ENCODE assay signal across 22 mouse cellular contexts in genomic region chr3:56966008-56966407, GRCm38 (mm10).
DNase-seq lines count a peak whose midpoint lies in the region; TF ChIP-seq lines count a peak whose summit lies in the region.
"Had no signal": no experiment of that assay in that cellular context is flagged by ENCODE, and none has a peak within 500 bp of the region (broad histone marks: within the 10 kb centered on the region; RNA-seq: fewer than 3 reads in every experiment).

No protein-coding gene starts in this region.

- H3K27ac ChIP-seq in left cerebral cortex, adult 2 months: peak overlapping the region; percentile 24; the same call in 1 of the 2 replicates
- H3K27ac ChIP-seq in forebrain, embryonic 10.5 days: no peak overlapping the region
- H3K27ac ChIP-seq: heart, embryonic 15.5 days; hindbrain, embryonic 14.5 days; hindbrain, postnatal 0 days had no signal

- TF ChIP-seq CTCF in left cerebral cortex, adult 2 months (IDR thresholded peaks at IDR 0.05): no peak

- WGBS in forebrain, embryonic 10.5 days: 74% methylated on average over 1 of the region's 1 CpGs

- H3K36me3 ChIP-seq in forebrain, embryonic 10.5 days (replicated peaks): no peaks in the 10 kb centered on the region
- H3K36me3 ChIP-seq: heart, embryonic 12.5 days; heart, embryonic 15.5 days had no signal

- no peak overlapping the region for H3K4me3 ChIP-seq in left cerebral cortex, adult 2 months
- H3K4me3 ChIP-seq in forebrain, embryonic 10.5 days: no peak overlapping the region
- H3K4me3 ChIP-seq: heart, embryonic 12.5 days; heart, embryonic 15.5 days had no signal

- DNase-seq in frontal cortex, adult 2 months (ENCODE audit: extremely low spot score in 1 of 2, low spot score in 1 of 2): peak; percentile 19 to 39
- no peak for DNase-seq in frontal cortex, postnatal 14 days (ENCODE audit: low spot score in 2 of 2)
- DNase-seq in left cerebral cortex, adult 2 months (ENCODE audit: extremely low spot score in 1 of 2, low spot score in 2 of 2): no peak
- no peak for DNase-seq in left cerebral cortex, postnatal 14 days (ENCODE audit: low spot score in 2 of 2)
- DNase-seq in brain, adult 2 months (ENCODE audit: low read depth, low spot score): peak; percentile 77
- no peak for DNase-seq in forebrain, embryonic 10.5 days (ENCODE audit: extremely low spot score, low spot score)
- DNase-seq: adrenal gland, adult 2 months; adrenal gland, postnatal 14 days; cerebellum, adult 11-12 months; cerebellum, adult 8-10 months; cerebellum, postnatal 10 days; cerebellum, postnatal 36 days; embryo, embryonic 11 days; forebrain, postnatal 0 days; gastrocnemius, postnatal 25 days; heart, adult 18-20 months; heart, postnatal 10 days; heart, postnatal 4 days had no signal

- intact Hi-C loops in left cerebral cortex, adult 2 months (cut with DNase I): loop anchor here (5.0 kb wide), 1 partner anchor 179 kb away; no protein-coding TSS in a partner anchor
- intact Hi-C loops in left cerebral cortex, postnatal 14 days (cut with DNase I): no loop called here

- H3K27me3 ChIP-seq in forebrain, embryonic 10.5 days (ENCODE audit: poor library complexity, severe bottlenecking): no peaks in the 10 kb centered on the region
- H3K27me3 ChIP-seq: heart, embryonic 12.5 days; heart, embryonic 15.5 days had no signal

- peaks cover 13% of the 10 kb centered on the region for H3K4me1 ChIP-seq in forebrain, embryonic 10.5 days
- H3K4me1 ChIP-seq: heart, embryonic 12.5 days; heart, embryonic 15.5 days had no signal

- no peaks in the 10 kb centered on the region for H3K9me3 ChIP-seq in forebrain, embryonic 10.5 days
- H3K9me3 ChIP-seq: heart, embryonic 12.5 days; heart, embryonic 15.5 days had no signal

Comparison
In these comparisons a context has a peak if more than half of its experiments do, and no peak if none do; other contexts are left out.
1. DNase-seq: peak in frontal cortex, adult 2 months (2 of 2) and brain, adult 2 months (single experiment); none in frontal cortex, postnatal 14 days (0 of 2), left cerebral cortex, adult 2 months (0 of 2), left cerebral cortex, postnatal 14 days (0 of 2) and forebrain, embryonic 10.5 days (single experiment).